Mouse (Mus musculus) liver, embryonic 15.5 days (tissue): ENCODE measurements around the gene Pfn4. TPM values are rescaled to one million over a fixed set of nuclear protein-coding genes. Genes with fewer than 3 reads are reported as not detected.

Experiments used
- polyA plus RNA-seq: library from polyadenylated mRNA; unstranded; fragments of >200 nt; fragmentation: Nextera tagmentation; extraction: Ambion mirVana; gene quantifications from 2 replicates; pipeline ENCODE4 v1.2.1, GENCODE M21; 2015

Gene Pfn4
- polyA plus RNA-seq, 1 experiment from 2014 or later, result 0.46 TPM

Other genes starting within 250 kb of the Pfn4 start
- gene Itsn2, start 176.4 kb upstream of the Pfn4 start, polyA plus RNA-seq, result 19.9 and 20.5 TPM in 2 replicates
- gene Gm3625, start 176.1 kb upstream of the Pfn4 start, polyA plus RNA-seq, result not detected in 2 replicates
- gene Fam228a, start 30.6 kb upstream of the Pfn4 start, polyA plus RNA-seq, result 0.08 TPM in 1 of 2 replicates, not detected in the other
- 0.53 and 0.55 TPM in 2 replicates for gene Fam228b, start 245 bp downstream of the Pfn4 start, polyA plus RNA-seq
- 72.0 and 89.1 TPM in 2 replicates for gene Sf3b6, start 48.5 kb downstream of the Pfn4 start, polyA plus RNA-seq
- 3.2 and 3.6 TPM in 2 replicates for gene Fkbp1b, start 72.6 kb downstream of the Pfn4 start, polyA plus RNA-seq
- 8.2 and 9.4 TPM in 2 replicates for gene Wdcp, start 74.3 kb downstream of the Pfn4 start, polyA plus RNA-seq
- 62.9 and 69.5 TPM in 2 replicates for gene Mfsd2b, start 105.3 kb downstream of the Pfn4 start, polyA plus RNA-seq
- 24.9 and 26.9 TPM in 2 replicates for gene Ubxn2a, start 138.7 kb downstream of the Pfn4 start, polyA plus RNA-seq
- gene Atad2b, start 148.3 kb downstream of the Pfn4 start, polyA plus RNA-seq, result 5.0 and 6.0 TPM in 2 replicates